ENCODE assay signal across 8 mouse cellular contexts in genomic region chr16:29814039-29814438, GRCm38 (mm10).
DNase-seq lines count a peak whose midpoint lies in the region; ATAC-seq lines count a peak whose summit lies in the region.

No protein-coding gene starts in this region.

- no peaks in the 10 kb centered on the region for H3K9me3 ChIP-seq in intestine, embryonic 14.5 days (ENCODE audit: control insufficient read depth, low read length)
- H3K9me3 ChIP-seq in midbrain, embryonic 11.5 days (ENCODE audit: control insufficient read depth, low read length), result no peaks in the 10 kb centered on the region

- peak overlapping the region; percentile 76 for H3K9ac ChIP-seq in intestine, embryonic 14.5 days (ENCODE audit: low read length)
- peak overlapping the region; percentile 93 for H3K9ac ChIP-seq in midbrain, embryonic 11.5 days (ENCODE audit: low read length)

- ATAC-seq in activated CD4-positive, CD25-positive, alpha-beta regulatory T cell, adult 4 months, result peak; percentile 75
- ATAC-seq in intestine, embryonic 14.5 days (replicated peaks; ENCODE audit: low FRiP score, low TSS enrichment, low read depth), result peak; percentile 85
- ATAC-seq in midbrain, embryonic 11.5 days (ENCODE audit: low FRiP score), result peak; percentile 88

- no peaks in the 10 kb centered on the region for H3K27me3 ChIP-seq in intestine, embryonic 14.5 days (replicated peaks; ENCODE audit: control insufficient read depth, insufficient read depth, low read length)
- peaks cover 33% of the 10 kb centered on the region for H3K27me3 ChIP-seq in midbrain, embryonic 11.5 days (ENCODE audit: control insufficient read depth, insufficient read depth, low read length)

- H3K27ac ChIP-seq in intestine, embryonic 14.5 days (ENCODE audit: low read depth), result peak overlapping the region; percentile 86
- no peak overlapping the region for H3K27ac ChIP-seq in midbrain, embryonic 11.5 days (ENCODE audit: low read depth, low read length)

- peak overlapping the region; percentile 83 for H3K4me2 ChIP-seq in intestine, embryonic 14.5 days (ENCODE audit: low read length)
- peak overlapping the region; percentile 97 for H3K4me2 ChIP-seq in midbrain, embryonic 11.5 days

- no peaks in the 10 kb centered on the region for H3K36me3 ChIP-seq in intestine, embryonic 14.5 days (ENCODE audit: control insufficient read depth, insufficient read depth, low read length)
- H3K36me3 ChIP-seq in midbrain, embryonic 11.5 days (ENCODE audit: control insufficient read depth, insufficient read depth, low read length), result no peaks in the 10 kb centered on the region

- H3K4me1 ChIP-seq in intestine, embryonic 14.5 days (replicated peaks; ENCODE audit: control insufficient read depth, insufficient read depth, low read length), result peaks cover 24% of the 10 kb centered on the region
- H3K4me1 ChIP-seq in midbrain, embryonic 11.5 days (ENCODE audit: control insufficient read depth, insufficient read depth, low read length), result peaks cover 7% of the 10 kb centered on the region

- intact Hi-C loops in gastrocnemius, postnatal 14 days (cut with DNase I; ENCODE audit: low total_unique reads), result loop anchor here (5.0 kb wide), 1 partner anchor 77 kb away; no protein-coding TSS in a partner anchor
- intact Hi-C loops in left cerebral cortex, postnatal 4 days (cut with DNase I), result no loop called here

- H3K4me3 ChIP-seq in intestine, embryonic 14.5 days (ENCODE audit: low read depth, low read length), result peak overlapping the region; percentile 42
- peak overlapping the region; percentile 50 for H3K4me3 ChIP-seq in midbrain, embryonic 11.5 days (ENCODE audit: low read depth, low read length)

- WGBS in intestine, embryonic 14.5 days, result under 1% methylated on average over 32 of the region's 32 CpGs
- WGBS in midbrain, embryonic 11.5 days, result under 1% methylated on average over 32 of the region's 32 CpGs

- peak; percentile 52 to 68 for DNase-seq in cerebellum, postnatal 4 days (ENCODE audit: low spot score in 2 of 2)
- peak; percentile 88 for DNase-seq in gastrocnemius, postnatal 14 days
- peak; percentile 89 for DNase-seq in intestine, embryonic 14.5 days (ENCODE audit: low spot score)
- DNase-seq in left cerebral cortex, postnatal 4 days, result peak; percentile 69
- no peak for DNase-seq in midbrain, embryonic 11.5 days (ENCODE audit: low spot score, missing footprints)
- peak; percentile 71 for DNase-seq in right cerebral cortex, postnatal 4 days
- DNase-seq in urinary bladder, postnatal 4 days (ENCODE audit: low spot score in 2 of 2), result peak; percentile 86
